Comparison of ENCODE assay signal across 9 mouse cellular contexts in the genomic region with DNA sequence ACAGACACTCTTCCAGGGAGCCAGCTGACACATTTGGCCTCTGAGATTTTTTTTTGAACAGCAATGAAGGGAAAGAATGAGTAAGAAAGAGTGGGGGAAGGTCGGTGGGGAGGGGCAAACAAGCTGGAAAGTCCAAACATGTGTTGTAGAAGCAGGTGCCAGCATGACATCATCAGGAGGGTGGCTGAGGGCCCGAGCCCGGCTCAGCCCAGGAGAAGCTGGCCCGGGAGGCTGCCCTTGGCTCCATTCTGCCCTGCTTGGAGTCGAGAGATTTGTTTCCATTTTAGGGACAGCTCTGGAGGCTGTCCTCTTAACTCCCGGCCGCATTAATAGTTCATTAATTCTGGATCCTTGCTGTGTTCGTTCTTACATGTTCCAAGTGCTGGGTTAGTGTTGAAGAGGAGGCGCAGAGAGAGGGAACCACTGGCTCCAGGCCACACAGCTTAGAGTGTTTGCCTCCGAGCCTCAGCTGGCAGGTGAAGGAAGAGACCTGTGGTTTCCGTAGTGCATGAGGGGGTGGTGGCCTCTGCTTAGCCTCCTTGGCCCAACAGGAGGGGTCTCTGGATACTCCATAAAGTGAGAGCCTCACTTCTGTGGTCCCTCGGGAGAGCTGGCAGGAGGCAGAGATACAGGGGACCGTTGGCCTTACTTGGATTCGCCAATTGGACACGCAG.
DNase-seq lines count a peak whose midpoint lies in the region; ATAC-seq lines count a peak whose summit lies in the region.
"Had no signal": no experiment of that assay in that cellular context is flagged by ENCODE, and none has a peak within 500 bp of the region (broad histone marks: within the 10 kb centered on the region; RNA-seq: fewer than 3 reads in every experiment).

No protein-coding gene starts in this region.

- 57% methylated on average over 15 of the region's 15 CpGs for WGBS in midbrain, embryonic 16.5 days
- 65% methylated on average over 15 of the region's 15 CpGs for WGBS in midbrain, embryonic 14.5 days
- WGBS in forebrain, embryonic 12.5 days, result 64% methylated on average over 15 of the region's 15 CpGs
- 33% methylated on average over 15 of the region's 15 CpGs for WGBS in limb, embryonic 15.5 days

- no peaks in the 10 kb centered on the region for H3K27me3 ChIP-seq in midbrain, embryonic 16.5 days (ENCODE audit: control insufficient read depth, insufficient read depth, low read depth, low read length)
- H3K27me3 ChIP-seq in midbrain, embryonic 14.5 days (ENCODE audit: control insufficient read depth, insufficient read depth, low read length), result no peaks in the 10 kb centered on the region
- no peaks in the 10 kb centered on the region for H3K27me3 ChIP-seq in forebrain, embryonic 12.5 days
- no peaks in the 10 kb centered on the region for H3K27me3 ChIP-seq in limb, embryonic 15.5 days

- H3K4me3 ChIP-seq in midbrain, embryonic 16.5 days (ENCODE audit: low read depth, low read length), result no peak overlapping the region
- H3K4me3 ChIP-seq in midbrain, embryonic 14.5 days (replicated peaks; ENCODE audit: low read depth, low read length), result no peak overlapping the region
- H3K4me3 ChIP-seq in forebrain, embryonic 12.5 days (replicated peaks), result no peak overlapping the region
- no peak overlapping the region for H3K4me3 ChIP-seq in limb, embryonic 15.5 days

- no peak overlapping the region for H3K9ac ChIP-seq in midbrain, embryonic 16.5 days (ENCODE audit: low read depth, low read length)
- no peak overlapping the region for H3K9ac ChIP-seq in midbrain, embryonic 14.5 days (replicated peaks; ENCODE audit: low read length)
- H3K9ac ChIP-seq in forebrain, embryonic 12.5 days, result 0 out of 2 replicates have a peak overlapping the region, but pooled peaks have one; percentile 12
- no peak overlapping the region for H3K9ac ChIP-seq in limb, embryonic 15.5 days
- H3K9ac ChIP-seq: liver, embryonic 14.5 days had no signal

- H3K4me1 ChIP-seq in midbrain, embryonic 16.5 days (ENCODE audit: control insufficient read depth, insufficient read depth, low read length), result peaks cover 15% of the 10 kb centered on the region; the same call in 1 of the 2 replicates
- H3K4me1 ChIP-seq in midbrain, embryonic 14.5 days (ENCODE audit: control insufficient read depth, insufficient read depth, low read length), result peaks cover 26% of the 10 kb centered on the region
- H3K4me1 ChIP-seq in forebrain, embryonic 12.5 days, result peaks cover 61% of the 10 kb centered on the region
- peaks cover 96% of the 10 kb centered on the region for H3K4me1 ChIP-seq in limb, embryonic 15.5 days

- intact Hi-C loops in heart, postnatal 25 days (cut with DNase I), result no loop called here

- H3K9me3 ChIP-seq in midbrain, embryonic 16.5 days (replicated peaks; ENCODE audit: control insufficient read depth, low read length, poor library complexity, severe bottlenecking), result no peaks in the 10 kb centered on the region
- H3K9me3 ChIP-seq in midbrain, embryonic 14.5 days (ENCODE audit: control insufficient read depth, low read length), result no peaks in the 10 kb centered on the region
- no peaks in the 10 kb centered on the region for H3K9me3 ChIP-seq in forebrain, embryonic 12.5 days
- no peaks in the 10 kb centered on the region for H3K9me3 ChIP-seq in limb, embryonic 15.5 days

- DNase-seq in midbrain, embryonic 14.5 days, result no peak
- DNase-seq in adrenal gland, adult 8-10 months, result peak; percentile 87
- DNase-seq in heart, postnatal 25 days (ENCODE audit: low spot score), result peak; percentile 81
- DNase-seq in urinary bladder, postnatal 36 days (ENCODE audit: low spot score in 2 of 2), result peak; percentile 56 to 80
- DNase-seq in embryo, embryonic 9.5 days (ENCODE audit: extremely low spot score), result no peak

- H3K27ac ChIP-seq in midbrain, embryonic 16.5 days (ENCODE audit: low read length), result peak overlapping the region; percentile 47; the same call in 1 of the 2 replicates
- no peak overlapping the region for H3K27ac ChIP-seq in midbrain, embryonic 14.5 days (replicated peaks; ENCODE audit: low read depth, low read length)
- H3K27ac ChIP-seq in forebrain, embryonic 12.5 days, result peak overlapping the region; percentile 61; the same call in 1 of the 2 replicates
- peak overlapping the region; percentile 78 for H3K27ac ChIP-seq in limb, embryonic 15.5 days
- H3K27ac ChIP-seq: liver, embryonic 14.5 days had no signal

- no peaks in the 10 kb centered on the region for H3K36me3 ChIP-seq in midbrain, embryonic 16.5 days (ENCODE audit: control insufficient read depth, insufficient read depth, low read length)
- H3K36me3 ChIP-seq in midbrain, embryonic 14.5 days (ENCODE audit: control insufficient read depth, insufficient read depth, low read length), result no peaks in the 10 kb centered on the region
- H3K36me3 ChIP-seq in forebrain, embryonic 12.5 days (replicated peaks), result no peaks in the 10 kb centered on the region
- 0 out of 2 replicates have a peak, but pooled peaks cover 2% of the 10 kb centered on the region for H3K36me3 ChIP-seq in limb, embryonic 15.5 days

- ATAC-seq in midbrain, embryonic 16.5 days, result no peak
- ATAC-seq in midbrain, embryonic 14.5 days (ENCODE audit: low FRiP score, low TSS enrichment), result no peak
- no peak for ATAC-seq in forebrain, embryonic 12.5 days (ENCODE audit: low FRiP score)
- peak; percentile 16; the same call in 1 of the 2 replicates for ATAC-seq in limb, embryonic 15.5 days (ENCODE audit: insufficient number of reproducible peaks, low FRiP score, low TSS enrichment, low read depth)

- H3K4me2 ChIP-seq in midbrain, embryonic 16.5 days (ENCODE audit: low read length), result no peak overlapping the region
- H3K4me2 ChIP-seq in midbrain, embryonic 14.5 days (ENCODE audit: low read length), result no peak overlapping the region
- no peak overlapping the region for H3K4me2 ChIP-seq in forebrain, embryonic 12.5 days
- H3K4me2 ChIP-seq in limb, embryonic 15.5 days, result no peak overlapping the region

Comparison
In these comparisons a context has a peak if more than half of its experiments do, and no peak if none do; other contexts are left out.
1. DNase-seq: peak in adrenal gland, adult 8-10 months (single experiment), heart, postnatal 25 days (single experiment) and urinary bladder, postnatal 36 days (2 of 2); none in midbrain, embryonic 14.5 days (single experiment) and embryo, embryonic 9.5 days (single experiment).